Mouse (Mus musculus) adrenal gland, postnatal 36 days (tissue): ENCODE results near the gene Chd6. TPM values are rescaled to one million over a fixed set of nuclear protein-coding genes. Genes with fewer than 3 reads are reported as not detected.

ENCODE experiments used
- DNase-seq, 2 experiments: peaks; one replicate each; pipeline ENCODE4 v3.0.0; 2021; ENCODE audit warnings: mixed read lengths in 1 of 2
- long read RNA-seq, 2 experiments: library from polyadenylated mRNA; stranded (forward); transcript quantifications; one replicate each; pipeline ENCODE4 v2.0.0; 2021; ENCODE audit warnings: borderline sequencing depth in 2 of 2
- total RNA-seq, 2 experiments: library from RNA; stranded (reverse); gene quantifications; 2 replicates each; pipeline ENCODE4 v1.2.3; 2021

The Chd6 gene
- 10 to 100 TPM; 34.7 TPM for total RNA-seq
- long read RNA-seq, experiment 1, partial matches to known transcripts: 9 of 9 reads
- long read RNA-seq, experiment 1, other reads (novel, unspliced or antisense): 0 of 9 reads
- long read RNA-seq, experiment 2, partial matches to known transcripts: 1 of 2 reads
- long read RNA-seq, experiment 2, other reads (novel, unspliced or antisense): 1 of 2 reads

- peak; percentile 99 for DNase-seq
These were observed at the start of gene Chd6 for GRCm38 (mm10) chr2:161108933-161109371. Gene Chd6, minus strand, starts transcription at chr2:161109075.

- DNase-seq: no peak
These were observed 41.3 kb upstream of the Chd6 start for GRCm38 (mm10) chr2:161150004-161150842.

GRCm38 (mm10) chr2:161148428-161149020, 39.6 kb upstream of the Chd6 start:
- DNase-seq: no peak

- DNase-seq: no peak
These were observed 39.0 kb upstream of the Chd6 start for GRCm38 (mm10) chr2:161147656-161148427.

GRCm38 (mm10) chr2:161144799-161145198, 35.9 kb upstream of the Chd6 start:
- no peak for DNase-seq

GRCm38 (mm10) chr2:161138672-161139536, 30.0 kb upstream of the Chd6 start:
- DNase-seq: no peak

- DNase-seq: no peak
These were observed 28.1 kb upstream of the Chd6 start for GRCm38 (mm10) chr2:161136999-161137398.

- no peak for DNase-seq
These were observed 19.7 kb upstream of the Chd6 start for GRCm38 (mm10) chr2:161128367-161129111.

- DNase-seq: no peak
These were observed 3.1 kb upstream of the Chd6 start for GRCm38 (mm10) chr2:161112011-161112410.

- no peak for DNase-seq
These were observed 535 bp upstream of the Chd6 start for GRCm38 (mm10) chr2:161109398-161109821.

- DNase-seq: peak; percentile 58 to 78
These were observed 569 bp downstream of the Chd6 start for GRCm38 (mm10) chr2:161108085-161108927.

GRCm38 (mm10) chr2:161107236-161107635, 1.6 kb downstream of the Chd6 start:
- no peak for DNase-seq

- DNase-seq: no peak
These were observed 5.1 kb downstream of the Chd6 start for GRCm38 (mm10) chr2:161103769-161104168.

- DNase-seq: no peak
These were observed 6.8 kb downstream of the Chd6 start for GRCm38 (mm10) chr2:161102102-161102501.

- DNase-seq: peak in 1 of 2 experiments; percentile 14
These were observed 11.1 kb downstream of the Chd6 start for GRCm38 (mm10) chr2:161097746-161098145.

- peak; percentile 26 to 47 for DNase-seq
These were observed 18.0 kb downstream of the Chd6 start for GRCm38 (mm10) chr2:161090746-161091405.

- no peak for DNase-seq
These were observed 18.7 kb downstream of the Chd6 start for GRCm38 (mm10) chr2:161090200-161090599.

- no peak for DNase-seq
These were observed 30.3 kb downstream of the Chd6 start for GRCm38 (mm10) chr2:161078590-161078989.

- no peak for DNase-seq
These were observed 32.6 kb downstream of the Chd6 start for GRCm38 (mm10) chr2:161076262-161076661.
